Mouse (Mus musculus) MEL (cell line): ENCODE measurements around the gene Lrrc63.

Experiments
- BHLHE40 ChIP-seq: IDR thresholded peaks from 2 replicates; pipeline ENCODE4 v1.6.1; 2012; ENCODE audit warnings: low read depth, mild to moderate bottlenecking, inconsistent platforms, low read length, improper control_type of control experiment, borderline replicate concordance
- CTCF ChIP-seq, 3 experiments: IDR thresholded peaks in 2 of 3; conservative IDR thresholded peaks in 1 of 3; 2 replicates each; pipeline ENCODE4 v1.5.1; 2011 to 2012; ENCODE audit warnings: low read length in 3 of 3, low read depth in 2 of 3, mild to moderate bottlenecking in 2 of 3, improper control_type of control experiment in 1 of 3, inconsistent platforms in 1 of 3, mixed read lengths in 1 of 3, moderate library complexity in 1 of 3; ENCODE audit not compliant: control insufficient read depth in 1 of 3, insufficient read depth in 1 of 3, poor library complexity in 1 of 3, severe bottlenecking in 1 of 3
- ETS1 ChIP-seq: IDR thresholded peaks from 2 replicates; pipeline ENCODE4 v1.6.1; 2012; ENCODE audit warnings: low read depth, mild to moderate bottlenecking, inconsistent platforms, low read length, improper control_type of control experiment, moderate library complexity
- GABPA ChIP-seq: IDR thresholded peaks from 2 replicates; pipeline ENCODE4 v1.6.1; 2012; ENCODE audit warnings: low read depth, mild to moderate bottlenecking, inconsistent platforms, low read length, improper control_type of control experiment, moderate library complexity
- GATA1 ChIP-seq: IDR thresholded peaks from 2 replicates; pipeline ENCODE4 v1.6.1; 2011; ENCODE audit warnings: low read depth, low read length, improper control_type of control experiment
- MAFK ChIP-seq: IDR thresholded peaks from 2 replicates; pipeline ENCODE4 v1.6.1; 2011; ENCODE audit warnings: low read depth, mild to moderate bottlenecking, low read length, improper control_type of control experiment, borderline replicate concordance
- MAZ ChIP-seq: IDR thresholded peaks from 2 replicates; pipeline ENCODE4 v1.6.1; 2012; ENCODE audit warnings: low read depth, mild to moderate bottlenecking, inconsistent platforms, low read length, improper control_type of control experiment
- MEF2A ChIP-seq: IDR thresholded peaks from 2 replicates; pipeline ENCODE4 v1.6.1; 2014; ENCODE audit warnings: low read depth, mild to moderate bottlenecking, inconsistent platforms, low read length, improper control_type of control experiment; ENCODE audit not compliant: poor library complexity, insufficient replicate concordance, severe bottlenecking; ENCODE audit errors: extremely low read depth
- MYC ChIP-seq: IDR thresholded peaks from 2 replicates; pipeline ENCODE4 v1.6.1; 2011; ENCODE audit warnings: low read depth, mild to moderate bottlenecking, low read length, improper control_type of control experiment, moderate library complexity
- POLR2A ChIP-seq, 2 experiments: IDR thresholded peaks; 2 replicates each; pipeline ENCODE4 v1.6.1; 2011 to 2012; ENCODE audit warnings: low read length in 2 of 2, mild to moderate bottlenecking in 2 of 2, control low read depth in 1 of 2, improper control_type of control experiment in 1 of 2, low read depth in 1 of 2, moderate library complexity in 1 of 2; ENCODE audit not compliant: control insufficient read depth in 1 of 2, insufficient read depth in 1 of 2, poor library complexity in 1 of 2
- POLR2AphosphoS5 ChIP-seq: IDR thresholded peaks from 2 replicates; pipeline ENCODE4 v1.6.1; 2012; ENCODE audit warnings: low read depth, borderline replicate concordance, mild to moderate bottlenecking, inconsistent platforms, low read length, moderate library complexity, mixed read lengths
- SIN3A ChIP-seq: IDR thresholded peaks from 2 replicates; pipeline ENCODE4 v1.6.1; 2012; ENCODE audit warnings: low read length, improper control_type of control experiment, inconsistent platforms
- ZC3H11A ChIP-seq: IDR thresholded peaks from 2 replicates; pipeline ENCODE4 v1.6.1; 2012; ENCODE audit warnings: low read depth, mild to moderate bottlenecking, inconsistent platforms, low read length, improper control_type of control experiment

DNA sequence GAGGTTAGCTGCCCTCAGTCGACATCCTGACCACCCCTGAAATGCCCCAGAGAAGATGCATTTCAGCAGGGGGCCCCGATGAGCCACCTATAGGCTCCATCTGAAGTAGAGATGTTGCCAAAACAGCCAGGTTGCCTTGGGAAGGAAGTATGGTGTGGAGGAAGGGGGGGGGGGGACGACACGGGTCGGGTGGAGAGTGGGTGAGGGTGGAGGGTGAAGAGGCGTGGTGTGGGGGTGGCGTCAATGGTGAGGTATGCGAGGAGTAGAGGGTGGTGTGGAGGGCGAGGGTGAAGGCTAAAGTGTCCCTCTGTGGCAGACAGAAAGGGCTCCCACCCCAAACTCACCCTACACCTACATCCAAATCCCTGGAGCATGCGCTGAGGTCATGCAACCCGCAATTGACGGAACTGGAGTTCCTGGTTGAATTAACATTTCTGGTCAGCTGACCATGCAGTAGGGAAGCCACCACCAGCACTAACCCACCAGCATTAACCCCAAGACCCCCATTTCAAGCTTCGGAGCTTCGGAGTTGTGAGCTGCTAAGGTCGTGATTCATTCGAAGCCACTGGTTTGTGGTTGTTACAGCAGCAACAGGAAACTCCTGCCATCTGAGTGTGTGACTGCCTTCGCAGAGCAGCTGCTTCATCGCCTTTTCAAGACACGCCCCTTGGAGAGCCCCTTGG is 62.1 kb downstream of the Lrrc63 start:
- TF ChIP-seq ZC3H11A = no peak
- TF ChIP-seq CTCF (IDR thresholded peaks at IDR 0.05 in 2 of 3, conservative IDR thresholded peaks at IDR 0.05 in 1 of 3; ENCODE audit: control insufficient read depth in 1 of 3, insufficient read depth in 1 of 3, low read depth in 2 of 3, low read length in 3 of 3, poor library complexity in 1 of 3, severe bottlenecking in 1 of 3) = no peak
- no peak for TF ChIP-seq GABPA
- TF ChIP-seq BHLHE40 = no peak
- no peak for TF ChIP-seq MAFK
- no peak for TF ChIP-seq GATA1
- no peak for TF ChIP-seq POLR2AphosphoS5
- TF ChIP-seq POLR2A (IDR thresholded peaks at IDR 0.05; ENCODE audit: control insufficient read depth in 1 of 2, insufficient read depth in 1 of 2, low read depth in 1 of 2, low read length in 2 of 2, poor library complexity in 1 of 2) = no peak
- no peak for TF ChIP-seq MYC
- TF ChIP-seq MAZ = no peak
- no peak for TF ChIP-seq SIN3A
- TF ChIP-seq ETS1 = no peak
- TF ChIP-seq MEF2A = no peak
